Mouse (Mus musculus): Measurements from ENCODE around the gene Sphk1.

Sphk1 gene

DNA sequence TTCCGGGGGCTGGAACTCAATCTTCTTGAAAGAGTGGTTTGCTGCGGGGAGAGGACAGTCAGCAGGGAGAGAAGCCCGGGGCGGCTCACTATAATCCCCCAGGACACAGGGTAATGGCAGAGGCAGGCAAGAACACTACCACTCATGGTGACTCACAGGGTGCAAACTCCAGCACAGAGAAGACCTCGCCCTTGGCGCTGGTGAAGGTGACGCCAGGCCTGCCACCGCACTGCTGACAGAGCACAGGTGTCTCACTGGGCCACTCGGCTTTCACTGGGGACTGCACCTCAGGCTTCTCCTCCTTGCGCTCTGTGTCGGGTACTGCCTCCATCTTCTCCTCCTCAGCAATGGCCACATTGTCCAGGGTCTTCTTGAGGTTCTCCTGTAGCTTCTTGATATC, 10.5 kb downstream of the Sphk1 start:
- DNase-seq = no peak

DNA sequence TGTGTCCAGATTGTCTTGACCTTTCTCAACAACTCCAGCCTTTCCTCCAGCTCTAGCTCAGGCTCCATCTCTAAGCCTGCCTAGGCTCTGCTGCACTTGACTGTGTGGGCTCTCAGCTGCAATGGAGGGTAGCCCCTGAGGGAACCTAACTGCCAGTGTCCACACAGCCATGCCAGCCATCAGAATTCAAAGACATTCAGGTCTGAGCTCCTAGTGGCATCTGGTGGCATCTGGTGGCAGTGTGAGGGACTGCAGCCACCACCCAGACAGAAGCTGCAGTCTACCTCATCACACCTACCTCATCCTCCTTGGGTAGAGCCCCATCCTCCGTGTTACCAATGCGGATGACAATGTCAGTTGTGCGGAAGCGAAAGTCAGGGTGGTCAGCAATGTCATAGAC, 12.4 kb downstream of the Sphk1 start:
- peak; percentile 61 for DNase-seq

DNA sequence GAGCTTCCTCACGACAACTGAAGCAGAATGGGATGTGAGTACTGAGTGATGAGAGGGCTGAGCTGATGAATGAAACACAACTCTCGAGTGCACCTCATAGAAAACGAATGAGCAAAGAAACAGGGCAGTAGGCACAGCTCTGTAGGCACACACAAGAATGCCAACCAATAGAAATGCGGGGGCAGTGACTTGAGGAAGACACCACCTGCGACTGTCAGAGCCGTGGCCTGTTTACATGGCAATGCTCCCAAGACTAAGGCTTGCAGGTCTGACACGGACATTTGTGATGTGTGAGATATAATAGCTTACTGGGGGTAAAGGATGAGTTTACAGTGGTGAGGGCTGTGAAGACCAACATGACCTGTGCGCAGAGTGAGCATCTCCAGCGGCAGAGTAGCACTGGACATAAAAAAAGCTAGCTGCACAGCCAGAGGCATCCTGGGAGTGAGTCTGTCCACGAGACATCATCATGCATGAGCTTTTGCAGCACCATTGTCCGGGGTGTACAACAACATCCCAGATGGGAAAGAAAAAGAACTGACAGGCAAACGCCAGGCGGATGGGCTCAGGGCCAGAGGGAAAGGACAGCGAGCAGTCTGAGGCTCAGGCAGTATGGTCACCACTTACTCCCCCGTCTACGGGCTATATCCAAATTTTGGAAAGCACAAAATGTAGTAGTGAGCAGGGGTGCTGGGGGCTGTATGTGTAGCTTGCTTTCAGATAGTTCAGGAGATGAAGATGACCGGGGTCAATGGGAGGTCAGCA, 16.8 kb downstream of the Sphk1 start:
- no peak for DNase-seq

DNA sequence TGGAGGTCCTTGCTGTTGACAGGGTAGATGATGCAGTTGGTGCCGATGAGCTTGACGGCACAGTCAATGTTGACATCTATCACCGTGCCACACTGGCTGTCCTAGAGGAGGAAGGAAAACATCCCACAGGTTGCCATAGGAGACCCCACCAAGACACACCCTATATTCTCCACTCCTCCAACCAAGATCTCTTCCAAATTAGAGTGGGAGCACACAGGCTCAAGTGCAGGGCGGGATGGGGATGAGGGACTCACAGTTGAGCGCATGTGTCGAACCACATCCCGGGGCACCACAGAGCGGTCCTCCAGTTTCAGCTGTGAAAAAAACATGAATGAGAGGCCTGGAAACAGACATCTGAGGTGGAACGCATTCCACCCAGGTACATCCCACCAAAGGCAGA, 18.1 kb downstream of the Sphk1 start:
- no peak for DNase-seq

DNA sequence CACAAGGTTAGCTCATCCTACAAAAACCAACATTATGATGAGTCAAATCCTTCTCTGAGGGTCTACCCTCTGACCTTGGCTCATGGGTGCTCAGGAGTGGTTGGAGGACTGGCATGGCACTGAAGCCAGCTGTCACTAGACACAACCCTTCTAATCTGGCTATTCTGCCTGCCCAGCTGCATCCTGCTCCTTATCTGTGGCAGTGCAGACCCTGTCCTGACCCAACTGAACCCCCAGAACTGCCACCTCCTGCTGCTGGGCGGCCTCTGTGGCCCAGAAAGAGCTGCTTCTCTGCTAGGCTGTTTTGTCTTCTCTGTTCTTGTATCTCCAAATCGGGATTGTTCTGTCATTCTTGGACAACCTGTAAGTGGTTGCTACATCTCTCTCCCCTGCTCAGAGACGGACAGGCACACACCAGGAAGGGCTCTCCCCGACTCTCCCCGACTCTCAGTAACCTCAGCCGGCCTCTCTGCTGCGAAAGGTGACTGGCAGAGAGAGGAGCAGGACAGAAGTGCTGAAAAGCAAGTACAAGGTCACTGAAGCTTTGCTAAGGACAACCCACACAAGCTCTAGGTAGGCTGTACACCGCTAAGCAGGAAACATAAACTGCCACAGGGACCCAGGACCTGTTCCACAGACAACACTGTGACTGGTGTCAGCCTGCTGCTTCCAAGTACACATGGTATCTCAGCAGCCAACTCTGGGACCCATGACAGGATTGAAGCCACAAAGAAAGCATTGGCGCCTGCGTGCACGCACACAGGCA, 18.7 kb downstream of the Sphk1 start:
- DNase-seq = no peak

DNA sequence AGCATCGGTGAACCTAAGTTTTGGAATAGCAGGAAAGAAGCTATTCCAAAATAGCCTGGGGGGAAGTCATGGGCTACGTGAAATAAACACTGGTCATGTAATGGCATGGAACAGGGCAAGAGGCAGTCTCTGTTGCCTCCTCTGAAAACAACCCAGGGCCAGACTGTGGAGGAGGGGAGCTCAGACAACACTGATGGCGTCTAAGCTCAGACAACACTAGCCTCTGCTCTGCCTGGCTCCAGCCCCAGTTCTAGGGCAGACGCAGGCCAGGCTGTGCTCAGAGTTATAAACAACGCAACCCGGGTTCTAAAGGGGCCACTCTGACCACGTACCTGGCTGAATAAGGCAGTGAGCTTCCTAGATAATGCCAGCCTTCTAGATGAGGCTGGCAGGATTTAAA, 20.0 kb downstream of the Sphk1 start:
- no peak for DNase-seq

DNA sequence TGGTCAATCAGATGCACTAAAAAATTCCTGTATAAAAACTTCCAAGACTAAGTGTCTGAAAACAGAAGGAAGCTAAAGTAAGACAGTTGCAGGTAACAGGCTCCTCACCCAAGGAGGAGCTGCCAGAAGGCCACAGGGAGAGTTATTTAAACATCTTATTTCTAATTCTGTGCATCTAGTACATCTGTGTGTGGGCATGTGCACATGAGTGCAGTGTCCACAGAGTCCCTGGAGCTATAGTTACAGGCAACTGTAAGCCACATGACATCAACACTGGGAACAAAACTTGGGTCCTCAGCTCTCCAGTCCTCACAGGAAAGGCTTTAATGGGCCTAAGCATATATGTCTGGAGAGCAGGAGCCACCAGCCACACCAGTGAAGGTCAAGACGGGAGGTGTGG, 21.5 kb downstream of the Sphk1 start:
- DNase-seq = no peak

DNA sequence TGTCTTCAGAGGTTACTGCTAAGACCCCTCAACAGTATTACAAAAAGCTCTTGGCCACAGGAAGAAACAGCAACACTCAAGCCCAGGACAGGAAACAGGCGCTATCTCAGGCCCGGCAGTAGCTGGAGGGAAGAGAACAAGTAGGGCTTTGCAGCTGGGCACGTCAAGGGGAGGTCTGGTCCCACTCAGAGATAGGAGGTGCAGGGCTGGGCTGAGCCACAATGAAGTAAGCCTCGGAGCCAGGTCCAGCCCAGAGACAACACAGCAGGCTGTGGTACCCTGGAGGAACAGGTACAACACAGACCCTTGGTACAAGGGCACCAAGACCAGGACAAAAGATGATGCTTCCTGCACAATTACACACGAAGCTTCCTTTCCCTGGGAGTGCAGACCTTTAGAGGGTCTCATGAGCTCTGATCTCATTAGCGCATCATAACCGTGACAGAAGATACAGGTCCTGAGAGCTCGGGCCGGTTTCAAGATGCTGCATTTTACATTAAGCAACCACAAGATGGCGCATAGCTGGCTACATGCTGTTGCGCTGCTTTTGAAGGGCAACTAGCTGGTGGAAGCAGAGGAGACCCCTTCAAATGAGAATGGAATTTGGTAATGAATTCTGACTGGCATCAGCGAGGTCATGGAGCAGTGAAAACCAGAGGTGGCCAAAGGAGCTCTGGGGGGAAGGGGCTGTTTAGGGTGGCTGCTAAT, 23.6 kb downstream of the Sphk1 start:
- no peak for DNase-seq

DNA sequence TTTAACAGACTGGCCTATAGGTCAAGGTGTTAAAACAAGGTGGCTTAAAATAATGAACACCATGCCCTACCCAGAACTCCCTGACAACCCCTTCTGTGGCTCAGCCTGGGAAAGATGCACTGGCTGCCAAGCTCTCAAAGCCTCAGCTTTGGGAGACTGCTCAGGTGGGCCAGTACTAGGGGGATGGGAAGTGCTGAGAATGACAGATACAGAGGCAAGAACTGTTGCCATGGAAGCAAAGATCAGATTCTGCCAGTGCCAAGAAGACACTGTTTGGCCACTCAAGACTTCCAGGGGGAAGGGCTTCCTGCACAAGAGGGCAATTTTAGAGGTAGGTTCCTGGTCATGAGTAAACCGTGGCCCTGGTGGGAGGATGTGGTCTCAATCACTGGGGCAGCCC, 24.8 kb downstream of the Sphk1 start:
- DNase-seq = no peak

DNA sequence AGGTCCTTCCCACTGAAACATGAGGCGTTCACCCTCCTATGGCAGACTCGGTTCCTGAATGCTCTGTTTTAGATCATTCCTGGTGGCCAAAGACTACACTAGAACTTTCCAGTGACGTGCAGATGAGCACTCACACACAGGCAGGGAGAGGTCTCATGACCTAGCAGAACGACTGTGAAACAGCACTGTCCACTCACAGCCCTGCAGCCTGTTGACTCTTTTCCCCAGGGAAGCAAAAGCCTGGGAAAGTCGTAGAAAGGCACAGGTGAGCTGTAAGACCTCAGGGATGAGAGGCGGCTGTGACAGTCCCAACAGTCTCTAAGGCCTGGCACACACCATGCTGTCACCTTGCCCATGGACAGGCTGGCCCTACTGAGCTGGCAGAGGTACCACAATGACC, 25.6 kb downstream of the Sphk1 start:
- DNase-seq = no peak

DNA sequence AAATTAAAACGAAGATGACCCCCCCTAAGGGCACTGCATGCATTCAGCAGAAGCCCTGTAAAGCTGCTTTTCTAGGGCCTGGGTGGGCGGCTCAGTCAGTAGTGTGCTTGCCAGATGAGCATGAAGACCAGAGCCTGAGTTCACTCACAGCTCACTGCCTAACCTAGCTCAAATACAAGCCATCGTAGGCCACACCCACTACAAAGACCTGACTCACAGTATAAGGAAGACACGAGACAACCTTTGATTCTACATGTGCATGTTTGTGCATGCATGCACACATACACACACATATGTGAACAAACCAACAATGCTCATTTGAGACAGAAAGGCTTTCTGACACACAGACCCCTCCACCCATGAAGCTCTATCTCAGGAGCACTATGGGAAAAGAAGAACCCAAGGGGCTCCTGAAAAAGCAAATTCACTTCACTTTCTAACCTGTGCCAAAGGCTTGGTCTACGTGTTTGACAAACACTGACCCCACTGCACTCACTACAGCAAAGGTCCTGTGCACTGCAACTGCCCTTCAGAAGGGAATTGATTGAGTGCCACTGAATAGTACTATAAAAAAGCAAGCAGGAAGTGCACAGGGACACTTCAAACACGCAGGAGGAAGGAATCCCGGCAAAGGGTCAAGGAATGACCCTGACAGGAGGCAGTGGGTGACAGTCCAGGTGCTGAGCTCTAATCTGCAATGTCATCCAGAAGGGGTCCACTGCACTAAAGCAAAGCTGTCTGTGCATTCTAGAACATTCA, 34.7 kb downstream of the Sphk1 start:
- DNase-seq = no peak

DNA sequence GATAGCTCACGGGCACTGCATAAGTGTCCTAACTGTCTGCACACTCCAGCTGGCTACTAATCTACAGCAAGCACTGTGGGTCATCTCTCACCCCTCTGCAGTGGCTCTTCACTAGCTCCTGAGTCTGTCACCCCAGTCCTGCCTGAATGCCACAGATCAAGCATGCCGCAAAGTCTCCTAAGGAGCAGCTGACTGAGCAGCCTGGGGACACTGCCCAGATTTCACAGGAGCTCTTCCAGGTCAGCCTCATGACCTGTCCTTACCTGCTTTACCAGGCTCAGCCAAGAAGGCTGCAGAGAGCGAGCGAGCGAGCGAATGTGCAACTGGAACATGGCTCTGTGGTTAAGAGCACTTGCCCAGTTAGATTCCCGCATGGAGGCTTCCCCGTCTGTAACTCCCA, 36.8 kb downstream of the Sphk1 start:
- DNase-seq = no peak

DNA sequence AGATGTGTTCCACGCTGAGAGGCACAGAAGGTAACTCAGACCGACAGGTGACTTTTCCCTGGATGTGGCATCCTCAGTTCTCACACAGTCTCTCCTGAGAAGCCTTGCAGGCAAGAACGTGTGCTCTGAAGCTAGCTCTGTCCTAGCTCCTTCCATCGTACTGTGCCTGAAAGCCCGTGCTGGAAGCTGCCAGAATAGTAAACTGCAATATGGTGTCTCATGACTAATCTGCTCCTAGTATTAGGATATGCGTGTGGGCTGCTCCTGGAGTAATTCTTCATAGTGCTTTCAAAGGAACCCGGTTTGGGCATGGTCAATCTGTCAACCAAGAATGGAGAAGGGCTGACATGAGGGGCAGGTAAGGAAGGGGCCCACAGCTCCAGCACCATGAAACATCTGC, 40.1 kb downstream of the Sphk1 start:
- no peak for DNase-seq

DNA sequence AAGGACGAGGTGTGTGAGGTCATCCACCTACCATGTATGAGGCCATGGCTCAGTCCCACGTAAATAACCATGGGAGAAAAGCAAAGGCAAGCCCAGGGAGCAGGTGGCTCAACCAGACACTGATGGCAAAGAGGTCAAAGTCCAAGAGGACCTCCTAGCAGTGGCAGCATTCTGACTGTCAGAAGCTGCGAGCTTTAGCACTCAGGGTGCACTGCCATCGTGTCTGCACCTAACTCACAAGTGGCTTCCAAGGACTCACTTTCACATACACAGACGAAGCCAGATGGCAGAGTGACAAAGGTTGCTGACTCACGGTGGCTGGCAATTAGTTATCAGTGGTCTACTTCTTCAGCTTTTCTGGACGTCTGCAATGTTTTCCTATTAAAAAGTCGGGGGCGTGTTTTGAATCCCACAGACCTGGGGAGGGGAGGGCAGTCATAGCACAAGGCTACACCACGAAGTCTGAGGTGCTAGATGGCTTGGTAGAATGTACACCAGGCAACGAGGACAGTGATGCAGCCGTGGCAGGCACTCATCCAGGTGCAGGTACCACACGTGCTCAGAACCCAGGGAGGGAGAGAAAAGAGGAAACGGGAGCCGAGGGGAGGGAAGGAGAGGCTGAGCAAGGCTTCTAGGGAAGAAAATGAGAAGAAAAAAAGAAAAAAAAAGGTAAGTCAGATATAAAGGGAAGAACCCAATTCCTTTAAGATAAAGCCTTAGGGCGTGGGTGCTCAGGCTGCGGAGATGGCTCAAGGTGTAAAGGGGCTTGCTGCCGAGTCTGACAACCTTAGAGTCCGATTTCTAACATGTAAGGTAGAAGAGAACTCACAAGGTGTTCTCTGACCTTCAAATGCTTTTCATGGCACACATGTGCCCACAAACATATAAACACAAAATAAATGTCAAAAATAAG, 41.3 kb downstream of the Sphk1 start:
- no peak for DNase-seq

DNA sequence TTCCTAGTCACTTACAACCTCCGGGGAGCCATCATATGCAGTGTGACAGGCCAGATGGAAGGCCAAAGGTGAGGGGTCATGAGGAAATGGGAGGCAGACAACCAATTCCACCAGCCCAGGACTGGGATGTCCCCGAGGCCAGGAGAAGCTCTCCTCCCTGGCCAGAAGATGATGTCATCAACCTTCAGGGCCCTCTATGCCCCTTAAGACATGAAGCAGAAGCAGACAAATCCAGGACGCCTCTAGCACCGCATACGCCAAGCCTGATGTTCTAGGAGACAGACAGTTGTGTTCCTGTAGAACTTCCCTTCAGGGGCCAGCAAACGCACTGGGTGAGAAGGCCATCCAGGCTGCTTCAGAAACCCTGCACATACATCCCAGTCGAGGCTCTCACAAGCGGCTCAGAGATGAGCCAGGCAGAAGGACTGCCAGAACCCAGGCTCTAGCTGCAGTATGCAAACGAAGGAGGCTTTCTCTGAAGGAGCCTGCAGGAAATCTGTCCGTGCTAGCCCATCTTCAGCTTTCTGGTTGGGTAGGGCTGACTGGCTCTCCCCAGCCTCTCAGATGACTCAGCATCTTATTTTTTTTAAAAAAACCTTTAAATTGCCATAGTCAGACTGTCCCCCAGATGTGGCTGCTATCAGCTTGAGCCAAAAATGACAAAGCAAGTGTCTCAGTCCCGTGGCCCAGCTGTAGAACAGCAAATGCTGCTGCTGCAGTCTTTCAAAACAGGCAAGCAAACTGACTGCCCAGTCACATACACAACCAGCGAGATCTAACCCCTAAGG, 42.2 kb downstream of the Sphk1 start:
- no peak for DNase-seq

DNA sequence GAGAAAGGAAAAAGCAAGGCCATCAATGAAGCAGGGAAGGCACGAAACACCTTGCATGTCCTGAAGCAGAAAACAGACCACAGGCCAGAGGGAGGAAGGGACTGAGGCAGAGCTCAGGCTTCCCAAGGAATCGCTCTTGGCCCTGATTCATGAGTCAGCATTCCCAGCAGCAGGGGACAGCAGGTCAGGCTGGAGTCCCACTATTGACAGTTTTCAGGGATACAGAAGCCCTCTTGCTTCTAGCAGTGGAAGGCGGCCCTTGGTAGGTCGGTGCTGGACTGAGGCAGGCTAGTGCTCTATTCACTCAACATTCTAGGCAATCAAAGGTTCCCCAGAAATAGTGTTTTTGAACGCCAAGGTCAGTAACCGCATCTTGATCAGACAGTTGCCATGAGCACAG, 43.8 kb downstream of the Sphk1 start:
- no peak for DNase-seq

DNA sequence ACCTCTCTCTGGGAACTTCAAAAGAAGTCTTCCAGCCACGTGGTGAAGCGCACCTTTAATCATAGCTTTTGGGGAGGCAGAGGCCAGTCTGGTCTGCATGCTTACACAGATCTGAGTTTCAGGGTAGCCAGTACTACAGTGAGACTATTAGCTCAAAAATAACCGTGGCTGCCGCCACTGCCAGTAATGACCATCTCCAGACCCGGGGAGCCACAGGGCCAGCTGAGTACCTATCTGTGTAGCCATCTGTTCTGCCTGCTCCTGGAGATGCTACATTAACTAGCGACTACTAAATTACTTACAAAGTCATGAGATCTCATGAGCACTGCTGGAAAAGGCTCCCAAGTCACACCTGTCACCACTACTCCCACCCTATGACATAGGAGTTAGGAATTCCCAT, 44.3 kb downstream of the Sphk1 start:
- DNase-seq = no peak

DNA sequence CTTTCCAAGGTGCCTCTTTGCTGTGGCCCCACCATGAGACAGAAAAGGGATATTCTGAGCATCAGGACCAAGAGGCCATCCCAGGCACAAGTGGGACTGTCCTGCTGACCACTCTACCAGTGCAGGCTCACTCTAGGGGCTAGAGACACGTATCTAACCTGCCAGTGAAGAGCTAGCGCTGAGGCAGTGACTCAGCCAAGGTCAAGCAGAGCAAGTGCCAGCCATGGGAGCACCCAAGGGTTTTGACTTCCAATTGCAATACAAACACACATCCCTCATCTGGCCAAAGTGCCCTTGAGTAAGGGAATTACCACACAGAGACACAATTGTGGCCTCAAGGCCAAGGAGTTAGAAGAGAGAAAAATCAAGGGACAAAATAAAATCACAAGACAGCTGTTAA, 44.7 kb downstream of the Sphk1 start:
- DNase-seq = no peak

DNA sequence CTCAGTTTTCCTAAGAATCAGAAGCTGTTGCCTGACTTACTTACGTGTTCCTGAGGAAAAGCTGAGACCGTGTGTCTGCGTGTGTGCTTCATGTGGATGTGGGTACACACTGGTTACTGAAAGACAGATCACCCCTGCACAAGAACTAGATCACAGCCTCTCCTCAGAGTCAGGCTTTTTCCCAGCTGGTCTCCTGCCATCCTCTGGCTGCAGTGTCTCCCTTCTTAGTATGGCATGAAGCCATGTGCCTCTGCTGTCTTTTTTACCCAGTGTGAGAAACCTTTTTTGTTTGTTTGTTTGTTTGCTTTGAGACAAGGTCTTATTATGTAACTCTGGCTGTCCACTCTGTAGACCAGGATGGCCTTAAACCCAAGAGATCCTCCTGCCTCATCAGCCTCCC, 48.6 kb downstream of the Sphk1 start:
- no peak for DNase-seq

DNA sequence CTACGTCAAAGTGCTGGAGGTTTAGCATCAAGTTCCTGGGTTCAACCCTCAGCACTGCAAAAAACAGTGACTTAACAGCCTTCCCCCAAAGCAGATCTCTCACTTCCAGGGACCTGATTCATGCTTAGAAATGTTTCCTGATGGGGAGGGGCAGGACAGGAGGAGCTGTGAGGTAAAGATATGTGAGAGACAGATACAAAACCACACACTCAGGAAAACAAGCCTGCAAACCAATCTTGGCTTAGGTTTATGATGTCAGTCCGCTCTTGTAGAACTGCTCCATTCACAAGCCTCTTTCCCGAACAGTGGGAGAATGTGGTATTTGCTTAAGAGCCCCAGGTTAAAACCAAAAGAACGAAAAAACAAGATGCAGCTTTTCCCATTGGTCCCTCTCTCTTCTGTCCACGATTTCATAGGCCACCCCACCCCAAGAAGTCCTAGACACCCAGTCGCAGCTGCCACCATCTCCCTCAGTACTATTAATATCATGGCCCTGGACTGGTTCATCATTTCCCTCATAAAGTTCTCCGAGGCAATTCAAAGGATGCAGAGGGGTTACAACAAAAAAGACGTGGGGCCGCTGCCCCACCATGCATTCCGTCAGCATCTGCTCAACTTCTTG, 49.4 kb downstream of the Sphk1 start:
- DNase-seq = no peak

Measured in right cerebral cortex, postnatal 14 days (tissue).